Comparison of ENCODE assay signal across 26 mouse cellular contexts in the genomic region with DNA sequence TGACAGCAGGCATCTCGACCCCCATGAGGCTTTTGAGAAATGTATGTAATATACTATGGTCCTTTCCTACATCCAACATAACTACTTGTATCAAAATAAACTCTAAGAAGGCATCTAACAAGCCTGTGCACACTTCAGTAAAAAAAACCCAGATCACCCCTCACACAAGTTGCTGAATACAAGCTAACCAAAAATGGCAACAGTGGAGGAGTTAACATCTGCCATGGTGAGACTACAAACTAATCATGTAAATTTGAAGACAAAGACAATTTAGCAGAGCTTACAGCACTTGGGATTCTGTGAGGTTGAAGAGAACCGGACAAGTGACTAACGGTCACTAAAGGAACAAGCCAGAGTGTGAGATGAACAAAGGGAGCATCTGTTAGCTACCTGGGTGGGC.
"Had no signal": no experiment of that assay in that cellular context is flagged by ENCODE, and none has a peak within 500 bp of the region (broad histone marks: within the 10 kb centered on the region; RNA-seq: fewer than 3 reads in every experiment).

No protein-coding gene starts in this region.

- H3K27me3 ChIP-seq: heart, embryonic 13.5 days; heart, embryonic 15.5 days; hindbrain, embryonic 13.5 days; hindbrain, embryonic 15.5 days; kidney, embryonic 15.5 days; limb, embryonic 13.5 days; limb, embryonic 15.5 days had no signal

- H3K9me3 ChIP-seq: heart, embryonic 13.5 days; heart, embryonic 15.5 days; hindbrain, embryonic 13.5 days; hindbrain, embryonic 15.5 days; kidney, embryonic 15.5 days; limb, embryonic 13.5 days; limb, embryonic 15.5 days had no signal

- DNase-seq: gastrocnemius, postnatal 14 days; gastrocnemius, postnatal 36 days; heart, adult 11 months; heart, adult 2 months; heart, postnatal 14 days; heart, postnatal 36 days; kidney, adult 11 months; kidney, adult 2 months; kidney, adult 9 months; kidney, postnatal 14 days; kidney, postnatal 36 days; layer of hippocampus, adult 9-11 months; layer of hippocampus, postnatal 36 days; left cerebral cortex, postnatal 4 days had no signal

- H3K4me3 ChIP-seq: heart, adult 2 months; heart, embryonic 13.5 days; heart, embryonic 15.5 days; hindbrain, embryonic 13.5 days; hindbrain, embryonic 15.5 days; kidney, embryonic 15.5 days; left cerebral cortex, adult 2 months; limb, embryonic 13.5 days; limb, embryonic 15.5 days had no signal

- ATAC-seq: hindbrain, postnatal 0 days; intestine, embryonic 16.5 days had no signal

- H3K27ac ChIP-seq: heart, adult 2 months; heart, embryonic 13.5 days; heart, embryonic 15.5 days; hindbrain, embryonic 13.5 days; hindbrain, embryonic 15.5 days; hindbrain, postnatal 0 days; kidney, embryonic 15.5 days; kidney, postnatal 0 days; left cerebral cortex, adult 2 months; limb, embryonic 13.5 days; limb, embryonic 15.5 days had no signal

- H3K4me1 ChIP-seq: heart, embryonic 13.5 days; heart, embryonic 15.5 days; hindbrain, embryonic 13.5 days; hindbrain, embryonic 15.5 days; kidney, embryonic 15.5 days; limb, embryonic 13.5 days; limb, embryonic 15.5 days had no signal

- H3K4me2 ChIP-seq: heart, embryonic 11.5 days; heart, embryonic 13.5 days; heart, embryonic 15.5 days; hindbrain, embryonic 13.5 days; hindbrain, embryonic 15.5 days; kidney, embryonic 15.5 days; limb, embryonic 13.5 days; limb, embryonic 15.5 days had no signal

- H3K9ac ChIP-seq: heart, embryonic 13.5 days; heart, embryonic 15.5 days; hindbrain, embryonic 13.5 days; hindbrain, embryonic 15.5 days; kidney, embryonic 15.5 days; limb, embryonic 13.5 days; limb, embryonic 15.5 days had no signal

- H3K36me3 ChIP-seq: heart, embryonic 13.5 days; heart, embryonic 15.5 days; hindbrain, embryonic 13.5 days; hindbrain, embryonic 15.5 days; kidney, embryonic 15.5 days; limb, embryonic 13.5 days; limb, embryonic 15.5 days had no signal
